ENCODE assay signal across 7 mouse cellular contexts in genomic region chr3:58415884-58416725, GRCm38 (mm10). TPM values are rescaled to one million over a fixed set of nuclear protein-coding genes. Genes with fewer than 3 reads are reported as not detected.
DNase-seq lines count a peak whose midpoint lies in the region; ATAC-seq lines count a peak whose summit lies in the region.

No protein-coding gene starts in this region.

- no peaks in the 10 kb centered on the region for H3K27me3 ChIP-seq in embryonic facial prominence, embryonic 10.5 days (replicated peaks; ENCODE audit: low read depth, poor library complexity, severe bottlenecking)
- H3K27me3 ChIP-seq in limb, embryonic 13.5 days = no peaks in the 10 kb centered on the region
- H3K27me3 ChIP-seq in midbrain, embryonic 15.5 days (replicated peaks) = no peaks in the 10 kb centered on the region

- H3K4me3 ChIP-seq in embryonic facial prominence, embryonic 10.5 days = peak overlapping the region; percentile 98
- H3K4me3 ChIP-seq in limb, embryonic 13.5 days = peak overlapping the region; percentile 98
- peak overlapping the region; percentile 99 for H3K4me3 ChIP-seq in midbrain, embryonic 15.5 days

- WGBS in embryonic facial prominence, embryonic 10.5 days = under 1% methylated on average over 85 of the region's 85 CpGs
- under 1% methylated on average over 73 of the region's 85 CpGs for WGBS in limb, embryonic 13.5 days
- WGBS in midbrain, embryonic 15.5 days = under 1% methylated on average over 85 of the region's 85 CpGs

- peak overlapping the region; percentile 100 for H3K4me2 ChIP-seq in limb, embryonic 13.5 days (replicated peaks)
- peak overlapping the region; percentile 96 for H3K4me2 ChIP-seq in midbrain, embryonic 15.5 days

- peak; percentile 90 for DNase-seq in adrenal gland, postnatal 14 days
- DNase-seq in embryonic facial prominence, embryonic 10.5 days (ENCODE audit: low spot score) = peak; percentile 87
- peak; percentile 98 for DNase-seq in heart, adult 11 months
- DNase-seq in kidney, adult 18-20 months = peak; percentile 79
- DNase-seq in spleen, adult 18-20 months = peak; percentile 69 to 74

- H3K9ac ChIP-seq in limb, embryonic 13.5 days = peak overlapping the region; percentile 99
- peak overlapping the region; percentile 97 for H3K9ac ChIP-seq in midbrain, embryonic 15.5 days

- no peaks in the 10 kb centered on the region for H3K9me3 ChIP-seq in embryonic facial prominence, embryonic 10.5 days
- H3K9me3 ChIP-seq in limb, embryonic 13.5 days = no peaks in the 10 kb centered on the region
- H3K9me3 ChIP-seq in midbrain, embryonic 15.5 days = no peaks in the 10 kb centered on the region

- peaks cover 43% of the 10 kb centered on the region for H3K4me1 ChIP-seq in embryonic facial prominence, embryonic 10.5 days
- peaks cover 16% of the 10 kb centered on the region for H3K4me1 ChIP-seq in limb, embryonic 13.5 days
- H3K4me1 ChIP-seq in midbrain, embryonic 15.5 days = peaks cover 22% of the 10 kb centered on the region

- H3K27ac ChIP-seq in embryonic facial prominence, embryonic 10.5 days (replicated peaks) = peak overlapping the region; percentile 97
- peak overlapping the region; percentile 100 for H3K27ac ChIP-seq in limb, embryonic 13.5 days
- peak overlapping the region; percentile 99 for H3K27ac ChIP-seq in midbrain, embryonic 15.5 days

- ATAC-seq in limb, embryonic 13.5 days (ENCODE audit: low FRiP score, low read depth) = peak; percentile 76
- peak; percentile 76 for ATAC-seq in midbrain, embryonic 15.5 days (replicated peaks)

- peaks cover 9% of the 10 kb centered on the region; the same call in 1 of the 2 replicates for H3K36me3 ChIP-seq in embryonic facial prominence, embryonic 10.5 days (replicated peaks)
- no peaks in the 10 kb centered on the region; the same call in 1 of the 2 replicates for H3K36me3 ChIP-seq in limb, embryonic 13.5 days
- H3K36me3 ChIP-seq in midbrain, embryonic 15.5 days (replicated peaks) = no peaks in the 10 kb centered on the region

RNA-seq across cellular contexts. Expression of gene Tsc22d2, which starts 1.6 kb away (rescaled TPM):
- total RNA-seq in adrenal gland, postnatal 14 days (2021) = 33.3 and 35.2 TPM in 2 replicates
- 7.5 and 9.5 TPM in 2 replicates for polyA plus RNA-seq in embryonic facial prominence, embryonic 10.5 days (2016; fragmentation: Nextera tagmentation; extraction: Ambion mirVana)
- polyA plus RNA-seq in limb, embryonic 13.5 days (2015; fragmentation: Nextera tagmentation; extraction: Ambion mirVana) = 11.3 and 12.2 TPM in 2 replicates
- 9.5 and 9.6 TPM in 2 replicates for polyA plus RNA-seq in midbrain, embryonic 15.5 days (2015; fragmentation: Nextera tagmentation; extraction: Ambion mirVana)

Comparison
In these comparisons a context has a peak if more than half of its experiments do, and no peak if none do; other contexts are left out.
1. Peak in every context shown above with its lines: DNase-seq, ATAC-seq, H3K4me3 ChIP-seq and H3K27ac ChIP-seq.